Mouse (Mus musculus) mesoderm, embryonic 11.5 days (tissue): Measurements from ENCODE around the gene Exoc2.

ENCODE experiments used
- DNase-seq: peaks from one replicate; pipeline ENCODE4 v3.0.0-alpha.2; 2012; ENCODE audit warnings: low read depth, low spot score

The Exoc2 gene

DNA sequence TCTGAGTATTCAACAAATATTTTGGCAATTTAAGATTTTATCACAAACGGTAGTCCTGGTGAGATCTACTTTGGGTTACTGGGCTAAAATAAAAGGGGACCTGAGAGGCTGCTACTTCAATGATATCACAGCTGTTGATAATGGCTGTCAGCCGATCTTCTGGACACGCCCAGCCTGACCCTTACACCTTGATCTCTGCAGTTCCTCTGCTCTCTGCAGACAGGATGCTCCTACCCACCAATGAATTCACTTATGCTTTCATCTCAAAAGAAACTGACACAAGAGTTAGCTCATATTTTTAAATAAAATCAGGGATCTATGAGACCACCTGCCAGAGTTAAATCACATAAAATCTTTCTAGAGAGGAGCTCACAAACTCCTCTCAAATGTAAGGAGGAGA is 149.0 kb downstream of the Exoc2 start:
- DNase-seq, result no peak

DNA sequence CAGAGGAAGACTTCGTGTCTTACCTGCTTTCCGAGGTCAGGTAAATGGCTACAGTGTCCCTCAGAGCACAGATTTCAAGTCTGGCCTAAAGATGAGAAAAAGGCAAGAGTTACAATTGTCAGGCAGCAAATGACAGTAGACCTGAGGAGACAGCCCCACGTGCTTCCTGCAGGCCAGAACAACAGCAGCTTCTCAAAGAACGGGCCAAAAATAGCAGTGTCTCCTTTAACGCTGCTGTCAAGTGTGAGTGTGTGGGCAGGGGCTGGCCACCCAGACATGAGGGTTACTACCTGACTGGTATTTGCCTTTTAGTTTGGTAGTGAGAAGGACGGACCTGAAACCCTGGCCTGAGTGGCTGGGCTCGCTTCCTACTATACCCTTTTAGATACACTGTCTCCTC is 153.3 kb downstream of the Exoc2 start:
- no peak for DNase-seq

DNA sequence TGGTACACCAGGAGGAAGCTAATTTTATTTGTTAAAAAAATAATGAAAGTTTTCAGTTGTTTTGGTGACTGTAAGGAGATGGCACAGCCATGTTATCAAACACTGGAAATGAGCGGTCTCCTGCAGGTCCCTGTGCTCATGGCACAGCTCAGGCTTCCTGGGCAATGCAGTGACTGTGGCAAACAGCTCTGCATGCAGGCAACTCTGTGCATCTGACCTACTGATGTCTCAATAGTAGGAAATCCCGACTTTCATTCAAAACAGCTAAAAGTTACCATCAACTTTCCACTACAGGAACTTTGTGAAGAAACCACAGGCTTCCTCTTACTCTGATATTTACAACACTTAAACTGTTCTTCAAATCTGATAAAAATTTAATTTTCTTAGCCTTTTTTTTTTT is 154.0 kb downstream of the Exoc2 start:
- no peak for DNase-seq

DNA sequence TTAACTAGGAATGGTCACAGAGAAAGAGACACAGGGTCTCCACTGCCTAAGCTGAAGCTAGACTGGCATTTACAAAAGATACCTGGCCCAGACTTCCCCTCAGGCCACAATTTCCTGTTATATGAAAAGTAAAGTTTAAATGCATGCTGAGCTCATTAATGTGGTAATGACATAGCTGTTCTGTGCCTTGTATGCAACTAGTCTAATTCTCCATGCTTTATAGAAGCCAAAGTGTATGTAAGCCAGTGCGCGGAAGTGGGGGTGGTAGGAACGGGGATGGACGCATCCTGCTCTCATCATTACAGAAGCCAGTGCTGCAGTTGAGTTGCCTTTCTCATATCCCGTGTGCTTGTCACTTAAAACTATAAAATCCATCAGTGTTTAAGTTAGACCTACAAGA is 156.5 kb downstream of the Exoc2 start:
- no peak for DNase-seq

DNA sequence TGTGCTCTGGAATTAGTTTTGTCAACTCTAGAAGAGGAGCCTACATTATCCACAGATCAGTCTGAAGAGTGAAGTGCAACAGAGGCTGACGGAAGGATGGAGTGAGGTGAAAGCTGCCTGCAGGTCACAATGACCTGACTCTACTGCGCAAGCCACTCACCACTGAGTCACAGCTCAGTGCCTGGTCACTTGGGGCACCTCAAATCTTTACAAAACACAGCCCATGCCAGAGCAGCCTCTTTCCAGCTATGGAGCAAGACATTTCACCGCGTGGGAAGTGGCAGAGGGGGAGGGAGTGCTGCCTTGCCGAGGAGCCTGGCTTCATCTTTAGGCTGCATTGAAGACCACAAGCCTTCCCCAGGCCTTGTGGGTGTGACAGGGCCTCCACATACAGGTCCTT is 159.6 kb downstream of the Exoc2 start:
- DNase-seq, result no peak

DNA sequence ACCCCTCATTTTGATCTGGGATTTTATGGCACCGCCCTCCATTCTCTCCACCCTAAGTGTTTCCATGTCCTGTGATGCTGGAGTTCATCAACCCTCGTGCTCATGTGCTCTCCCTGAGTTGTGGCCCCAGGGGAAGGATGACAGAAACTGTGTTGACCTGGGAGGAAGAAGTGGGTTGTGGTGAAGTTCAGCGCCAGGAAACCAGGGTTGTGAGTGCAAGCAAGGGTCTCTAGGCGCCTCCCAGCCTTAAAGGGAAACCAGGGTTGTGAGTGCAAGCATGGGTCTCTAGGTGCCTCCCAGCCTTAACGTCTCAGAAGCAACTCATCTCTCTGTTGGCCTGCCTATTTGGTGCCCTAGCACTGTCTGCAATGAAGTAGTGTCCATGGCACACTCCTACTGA is 160.4 kb downstream of the Exoc2 start:
- DNase-seq, result no peak

DNA sequence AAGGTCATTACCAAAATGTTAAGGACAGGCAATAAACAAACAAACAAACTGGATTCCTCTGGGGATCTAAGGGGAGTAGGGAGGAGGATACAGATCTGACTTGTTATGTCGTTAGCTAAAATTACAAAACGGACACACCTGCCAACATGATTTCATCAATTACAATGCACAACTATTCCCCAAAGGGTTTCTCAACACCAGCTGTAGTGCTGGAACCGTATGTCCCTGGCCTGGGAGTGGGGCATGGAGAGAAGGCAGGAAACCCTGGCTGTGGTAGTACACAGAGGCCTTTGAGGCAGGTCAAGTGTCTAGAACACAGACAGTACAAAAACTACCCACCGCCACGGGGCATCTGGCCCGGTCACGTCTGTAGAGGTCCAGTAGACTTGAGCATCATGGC is 164.7 kb downstream of the Exoc2 start:
- DNase-seq, result no peak

DNA sequence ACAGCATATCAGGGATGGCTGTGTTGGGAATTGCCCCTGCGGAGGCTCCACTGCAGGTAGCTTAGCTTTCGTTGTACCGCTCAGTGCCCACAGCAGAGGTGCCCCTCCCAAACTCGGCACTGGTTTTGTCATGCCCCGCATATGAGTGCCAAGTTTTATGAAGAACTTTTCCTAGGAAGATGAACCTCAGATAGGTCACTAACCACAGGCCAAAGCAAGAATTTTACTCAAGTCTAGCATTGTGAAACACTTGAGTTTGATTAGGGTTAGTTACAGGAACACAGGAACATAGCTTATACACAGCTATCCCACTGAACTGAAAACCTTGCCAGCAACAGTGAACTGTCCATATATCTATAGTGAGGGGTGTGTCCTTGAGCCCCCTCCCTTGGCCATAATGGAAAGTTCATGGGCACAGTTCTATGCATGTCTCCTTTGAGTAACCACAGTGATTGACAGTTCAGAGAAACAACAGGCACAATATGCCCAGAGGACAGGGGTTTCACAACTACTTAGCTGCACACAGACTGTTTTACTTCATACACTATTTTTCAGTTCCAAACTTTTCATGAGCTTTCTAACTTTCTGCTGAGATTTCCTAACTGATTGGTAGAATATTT is 171.4 kb downstream of the Exoc2 start:
- no peak for DNase-seq

DNA sequence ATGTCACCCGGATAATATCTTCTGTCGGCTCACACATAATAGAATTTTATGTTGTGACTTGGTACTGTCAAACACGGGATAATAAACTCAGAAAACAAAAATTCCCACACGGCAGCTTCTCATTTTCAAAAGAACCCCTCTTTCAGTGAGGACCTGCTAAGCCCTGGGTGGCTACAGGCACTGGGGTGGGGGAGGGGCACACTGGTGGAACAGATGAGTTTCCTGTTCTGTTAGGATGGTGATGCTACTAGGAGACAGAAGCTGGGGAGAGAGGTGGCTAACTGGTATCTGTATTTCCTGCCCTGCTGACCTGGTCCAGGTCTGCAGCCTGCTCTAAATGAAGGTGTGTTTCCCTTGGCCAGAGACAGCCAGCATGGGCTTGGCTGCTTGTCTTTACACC is 172.0 kb downstream of the Exoc2 start:
- DNase-seq, result no peak

DNA sequence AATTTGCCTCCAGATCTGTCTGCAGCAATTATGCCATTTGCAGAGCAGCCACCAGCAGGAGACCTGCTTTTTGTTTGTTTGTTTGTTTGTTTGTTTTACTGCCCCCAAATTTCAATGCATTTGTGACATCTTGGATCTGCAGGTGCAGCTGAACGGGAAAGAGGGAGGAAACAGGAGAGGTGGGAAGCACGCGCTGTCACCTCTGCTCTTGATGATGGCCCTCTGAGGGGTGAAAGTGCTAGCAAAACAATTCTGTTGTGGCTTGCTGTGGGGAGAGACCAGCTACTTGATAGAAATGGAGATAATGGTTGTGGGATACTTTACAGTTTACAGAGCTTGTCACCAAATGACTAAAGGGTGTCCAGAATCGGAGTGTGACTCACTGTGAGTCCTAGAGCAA is 177.9 kb downstream of the Exoc2 start:
- DNase-seq, result no peak

DNA sequence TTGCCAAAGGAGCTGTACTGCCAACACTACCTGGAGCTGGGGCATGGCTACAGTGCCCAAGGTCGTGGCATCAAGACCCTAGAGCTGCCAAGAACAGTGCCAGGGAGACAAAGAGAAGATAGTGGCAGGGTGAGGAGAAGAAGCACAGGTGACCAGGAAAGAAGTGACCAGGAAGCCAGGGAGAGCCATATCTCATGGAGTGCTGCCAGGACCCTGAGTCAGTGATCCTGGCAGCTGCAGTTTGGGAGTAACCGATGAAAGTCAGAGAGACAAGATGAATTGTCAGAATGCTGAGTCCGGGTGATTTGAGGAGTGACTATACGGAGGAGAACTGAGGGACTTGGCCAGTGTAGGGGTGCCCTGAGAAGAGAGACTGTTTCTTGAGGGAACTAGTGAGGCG is 180.3 kb downstream of the Exoc2 start:
- DNase-seq, result no peak

DNA sequence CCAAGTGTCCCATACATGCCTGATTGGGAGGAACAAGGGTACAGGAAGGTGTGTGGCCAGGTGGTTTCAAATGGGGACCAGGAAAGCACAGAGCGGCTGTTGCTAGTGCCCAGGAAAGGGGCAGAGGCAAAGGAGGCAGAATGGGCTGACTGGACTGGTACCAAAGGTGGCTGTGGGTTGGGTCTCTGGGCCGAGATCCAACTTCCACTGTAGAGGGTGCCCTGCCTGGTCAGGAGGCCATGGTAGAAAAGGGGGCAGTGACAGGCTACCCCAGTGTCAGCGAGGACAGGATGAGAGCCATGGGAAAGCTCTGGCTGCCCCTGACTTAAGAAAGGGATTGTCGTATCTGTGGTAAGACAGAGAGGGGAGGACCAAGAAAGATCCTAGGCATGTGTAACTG is 180.7 kb downstream of the Exoc2 start:
- no peak for DNase-seq

DNA sequence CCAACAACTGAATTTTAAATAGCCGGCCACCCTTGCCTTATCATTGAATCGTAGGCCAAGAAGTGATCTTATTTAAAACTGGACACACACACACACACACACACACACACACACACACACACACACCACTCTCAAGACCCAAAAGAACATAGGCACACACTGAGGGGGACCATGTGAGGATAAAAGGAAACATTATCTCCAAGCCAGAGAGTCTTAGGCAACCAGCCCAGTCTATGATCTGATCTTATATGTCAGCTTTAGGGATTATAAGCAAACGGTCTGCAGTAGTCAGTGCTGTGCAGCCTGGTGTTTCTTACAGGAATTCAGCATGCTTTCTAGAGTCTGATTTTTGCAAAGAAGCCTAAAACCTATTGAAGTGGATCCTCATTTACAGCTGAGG is 181.2 kb downstream of the Exoc2 start:
- DNase-seq, result no peak

DNA sequence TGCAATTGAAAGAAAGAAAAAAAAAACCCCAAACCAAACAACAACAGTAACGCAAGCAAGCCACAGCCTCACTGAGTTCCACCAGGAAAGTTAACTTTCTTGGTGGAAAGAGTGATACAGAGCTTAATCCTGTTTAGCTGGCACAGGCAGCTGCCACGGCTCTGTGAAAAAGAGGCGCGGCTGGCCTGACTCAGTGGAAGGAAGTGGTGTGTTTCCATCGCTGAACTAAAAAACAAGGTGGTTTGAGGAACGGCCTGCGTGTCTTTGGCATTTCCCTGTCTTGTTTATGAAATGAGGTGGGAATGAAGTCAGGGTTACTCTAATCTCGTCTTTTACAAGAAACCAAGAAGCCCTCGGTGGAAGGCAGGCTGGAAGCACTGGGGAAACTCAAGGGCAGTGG is 181.6 kb downstream of the Exoc2 start:
- DNase-seq, result no peak

DNA sequence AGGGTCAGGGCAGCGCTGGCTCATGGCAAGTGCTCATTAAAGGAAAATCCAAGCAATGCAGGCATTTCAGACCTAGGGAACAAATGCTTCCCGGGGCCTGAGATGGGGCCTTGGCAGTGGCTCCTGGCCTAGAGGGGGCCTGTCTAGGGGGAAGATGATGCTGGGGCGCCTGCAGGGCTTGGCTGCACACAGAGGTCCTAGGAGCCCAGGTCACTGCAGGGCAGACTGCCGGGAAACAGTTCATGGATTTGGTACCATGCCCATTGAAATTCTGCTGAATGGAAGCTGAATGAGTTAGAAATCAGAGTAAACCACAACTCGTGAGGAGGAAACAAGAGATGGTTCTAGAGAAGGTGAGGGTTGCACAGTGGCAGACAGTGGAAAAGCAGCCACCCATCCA is 183.9 kb downstream of the Exoc2 start:
- DNase-seq, result no peak

DNA sequence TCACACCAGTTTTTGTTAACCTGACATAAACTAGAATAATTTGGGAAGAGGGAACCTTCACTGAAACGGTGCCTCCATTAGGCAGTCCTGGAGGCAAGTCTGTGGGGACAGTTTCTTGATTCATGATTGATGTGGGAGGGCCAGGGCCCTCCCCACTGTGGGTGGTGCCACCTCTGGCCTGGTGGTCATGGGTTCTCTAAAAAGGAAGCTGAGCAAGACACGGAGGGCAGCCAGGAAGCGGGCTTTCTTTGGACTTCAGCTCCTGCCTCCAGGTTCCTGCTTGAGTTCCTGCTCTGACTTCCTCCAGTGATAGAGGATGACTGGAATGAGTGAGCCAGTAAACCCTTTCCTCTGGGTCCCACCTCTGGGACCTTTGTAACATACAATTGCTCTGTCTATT is 185.5 kb downstream of the Exoc2 start:
- DNase-seq, result no peak

DNA sequence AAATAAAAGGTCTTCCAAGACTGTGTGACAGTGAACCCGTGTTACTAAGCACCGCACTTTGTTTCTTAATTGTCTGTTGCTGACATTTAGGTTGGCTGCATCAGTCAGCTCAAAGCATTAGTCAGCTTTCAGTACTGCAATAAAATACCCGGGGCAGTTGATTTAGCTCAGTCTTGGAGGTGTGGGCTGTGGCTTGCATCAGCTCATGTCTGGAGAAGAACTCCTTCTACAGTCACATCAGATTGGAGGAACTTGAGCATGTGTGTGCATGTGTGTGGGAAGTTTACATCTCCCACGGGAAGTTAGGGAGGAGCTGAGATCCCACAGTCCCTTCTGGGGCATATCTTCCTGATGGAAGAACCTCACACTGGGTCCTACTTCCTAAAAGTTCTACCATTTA is 185.9 kb downstream of the Exoc2 start:
- no peak for DNase-seq

DNA sequence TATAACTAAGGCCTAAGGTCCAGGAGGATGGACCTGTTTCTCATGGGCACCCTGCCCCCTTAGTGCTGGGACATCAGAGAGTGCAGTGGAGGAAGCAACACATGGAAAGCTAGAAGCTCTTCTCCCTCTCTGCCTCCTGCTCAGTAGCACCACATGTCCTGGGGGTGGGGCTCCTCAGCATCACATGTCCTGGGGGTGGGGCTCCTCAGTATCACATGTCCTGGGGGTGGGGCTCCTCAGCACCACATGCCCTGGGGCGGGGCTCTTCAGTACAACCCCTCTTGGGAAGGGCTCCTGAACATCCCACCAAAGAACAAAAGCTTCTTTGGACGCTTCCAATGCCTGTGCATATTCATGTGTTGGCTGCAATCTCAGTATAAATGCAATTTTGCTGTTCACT is 186.3 kb downstream of the Exoc2 start:
- DNase-seq, result no peak

DNA sequence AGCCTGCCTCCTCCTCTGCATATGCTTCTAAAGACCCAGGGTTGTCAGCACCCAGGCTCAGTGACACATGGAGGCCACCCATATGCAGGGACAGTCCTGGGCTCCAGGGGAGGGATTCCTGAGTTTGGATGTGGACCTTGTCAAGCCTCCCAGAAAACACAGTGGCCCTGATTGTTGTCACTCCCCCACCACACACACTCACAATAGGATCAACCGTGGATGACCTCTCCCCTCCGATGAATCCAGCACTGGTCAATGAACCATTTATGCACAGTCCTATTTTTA is 186.9 kb downstream of the Exoc2 start:
- DNase-seq, result no peak

DNA sequence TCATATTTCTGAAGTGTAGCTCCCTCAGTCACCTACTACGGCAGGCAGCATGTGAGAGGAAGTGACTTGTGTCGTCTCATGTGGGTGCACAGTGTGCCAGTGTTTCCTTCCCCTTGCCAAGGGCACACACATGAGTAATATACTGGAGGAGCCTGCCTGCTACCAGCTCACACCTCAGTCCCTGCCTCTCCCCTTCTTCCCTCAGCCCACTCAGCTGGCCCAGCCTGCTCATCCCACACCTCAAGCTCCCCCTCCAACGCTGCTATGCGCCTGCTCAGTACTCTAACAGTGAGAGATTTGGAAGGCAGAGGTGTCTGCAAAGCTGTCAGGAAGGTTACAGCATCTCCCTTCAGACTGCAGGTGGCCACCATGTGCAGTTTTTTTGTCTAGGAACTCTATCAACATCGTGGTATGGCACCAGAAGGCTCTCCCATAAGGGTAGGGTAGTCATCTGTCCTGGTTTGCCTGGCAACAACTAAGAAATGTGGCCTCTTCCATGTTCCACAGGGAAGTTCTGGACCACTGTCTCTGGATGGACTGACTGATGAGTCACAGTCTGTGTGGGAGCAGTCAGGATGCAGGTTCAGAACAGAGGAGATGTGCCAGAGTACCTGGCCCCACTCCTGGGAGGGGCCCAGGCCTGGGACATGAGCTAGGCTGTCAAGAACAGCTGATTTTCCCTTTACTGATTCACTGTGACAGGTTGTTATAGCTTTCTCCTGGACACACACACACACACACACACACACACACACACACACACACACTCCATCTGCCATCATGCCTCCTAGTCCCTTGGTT is 187.5 kb downstream of the Exoc2 start:
- DNase-seq, result no peak

DNA sequence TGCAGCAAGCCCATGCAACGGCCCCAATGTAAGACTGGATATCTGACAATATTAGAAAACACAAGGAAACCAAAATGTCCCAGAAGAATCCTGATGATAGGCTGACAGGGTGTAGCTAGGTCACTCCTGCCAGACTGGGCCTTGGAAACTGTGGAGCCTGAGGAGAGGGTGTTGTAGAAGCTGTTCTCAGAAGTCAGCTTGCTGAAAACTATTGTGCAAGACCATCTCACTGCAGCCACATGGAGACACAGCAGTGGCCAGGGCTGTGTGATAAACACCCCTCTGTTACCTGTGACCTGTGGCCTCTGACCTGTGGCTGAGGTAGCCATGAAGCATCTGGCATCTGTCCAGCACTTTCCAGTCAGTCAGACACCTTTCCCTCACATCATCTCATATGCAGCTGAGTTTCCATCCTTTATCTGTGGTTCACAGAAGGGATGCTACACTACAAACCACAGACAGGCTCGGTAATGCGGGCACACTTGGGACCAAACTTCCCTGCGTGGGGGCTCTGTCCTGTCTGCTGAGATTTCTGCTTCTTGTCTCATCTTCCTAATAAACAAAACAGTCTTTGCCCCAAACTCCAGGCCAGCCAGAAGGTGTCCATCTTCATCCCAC is 188.4 kb downstream of the Exoc2 start:
- no peak for DNase-seq

DNA sequence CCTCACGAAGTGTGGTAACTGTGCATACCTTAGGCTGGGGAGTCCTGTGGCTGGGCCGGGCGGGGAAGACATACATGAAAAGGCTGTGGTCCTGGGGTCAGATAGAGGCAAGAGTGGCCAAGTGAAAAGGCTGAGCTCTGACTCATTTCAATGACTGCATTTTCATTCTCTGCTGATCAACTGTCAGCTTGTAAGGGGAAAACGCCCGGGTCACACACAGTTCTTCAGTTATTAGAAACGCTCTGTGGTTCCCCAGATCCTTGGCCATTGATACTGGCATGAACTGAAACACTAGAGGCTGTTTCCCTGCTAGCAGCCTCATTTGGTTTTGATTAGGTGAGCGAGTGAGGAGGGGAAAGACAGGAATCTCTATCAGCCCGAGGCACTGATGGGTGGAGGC is 191.5 kb downstream of the Exoc2 start:
- DNase-seq, result peak; percentile 15

DNA sequence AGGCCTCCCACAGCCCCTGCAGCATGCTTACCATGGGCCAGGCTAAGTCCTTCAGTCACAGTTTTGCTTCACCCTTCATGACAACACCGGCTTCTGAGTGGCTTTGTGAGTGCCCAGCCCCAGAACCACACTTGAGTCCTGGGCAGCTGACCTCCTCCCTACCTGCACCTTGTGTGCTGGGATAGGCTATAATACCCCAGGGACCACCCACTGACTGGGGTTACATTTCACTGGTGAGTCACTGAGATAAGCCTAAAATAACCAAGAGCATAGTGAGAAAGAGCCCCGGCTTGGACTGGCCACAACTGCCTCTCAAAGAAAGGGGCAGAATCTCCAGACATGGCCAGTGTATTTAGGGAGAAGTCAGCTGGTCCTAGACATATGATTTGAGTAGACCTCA is 192.0 kb downstream of the Exoc2 start:
- no peak for DNase-seq
